Mouse (Mus musculus) cerebellum, adult 8-10 months (tissue): ENCODE measurements at regions not wholly inside any gene's neighbourhood (a gene's known extent, or its start where the extent isn't known, plus 50 kb on each side); places are given as distances from the start of the nearest gene placed in this dataset.
A peak's percentile ranks its signal among the peaks of the same experiment; 100 is the strongest.

Experiments used
- DNase-seq: peaks from one replicate; pipeline ENCODE4 v3.0.0; 2022

DNA sequence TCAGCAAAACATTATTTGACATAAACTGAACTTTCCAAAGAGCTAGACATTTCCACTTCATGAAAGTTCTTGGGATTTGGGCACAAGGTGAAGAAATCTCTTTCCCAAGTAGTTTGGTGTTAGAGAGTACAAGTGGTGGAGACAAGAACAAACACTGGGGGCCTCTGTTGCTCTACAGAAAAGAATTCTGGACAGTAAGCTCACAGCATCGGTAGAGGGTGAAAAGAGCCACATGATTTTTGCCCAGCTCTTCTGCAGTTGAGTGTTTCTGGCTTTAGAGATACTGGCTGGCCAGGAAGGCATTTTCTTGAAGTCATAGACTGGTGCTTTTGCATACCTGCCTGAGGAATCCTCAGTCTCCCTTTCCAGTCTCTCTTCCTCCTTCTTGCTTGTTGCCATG is 127.8 kb downstream of the Stk31 start:
- peak; percentile 11 for DNase-seq

DNA sequence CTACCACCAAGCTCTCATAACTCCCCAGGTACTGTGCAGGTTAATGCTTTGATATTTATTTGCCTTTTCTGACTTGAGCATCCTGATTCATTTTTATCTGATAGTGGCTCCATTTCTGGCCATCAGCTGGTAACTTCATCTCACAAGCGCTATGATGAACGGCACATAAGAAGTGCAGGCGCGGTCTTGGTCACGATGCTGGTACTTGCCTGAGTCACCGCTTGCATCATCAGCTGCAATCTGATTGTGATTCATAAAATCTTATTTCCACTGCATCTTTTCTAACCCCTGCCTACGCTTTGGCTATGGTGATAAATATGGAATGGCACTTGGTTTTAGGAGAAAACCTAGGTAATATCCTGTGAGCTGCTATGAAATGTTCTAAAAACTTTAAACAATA is 128.3 kb downstream of the Stk31 start:
- DNase-seq, result no peak

DNA sequence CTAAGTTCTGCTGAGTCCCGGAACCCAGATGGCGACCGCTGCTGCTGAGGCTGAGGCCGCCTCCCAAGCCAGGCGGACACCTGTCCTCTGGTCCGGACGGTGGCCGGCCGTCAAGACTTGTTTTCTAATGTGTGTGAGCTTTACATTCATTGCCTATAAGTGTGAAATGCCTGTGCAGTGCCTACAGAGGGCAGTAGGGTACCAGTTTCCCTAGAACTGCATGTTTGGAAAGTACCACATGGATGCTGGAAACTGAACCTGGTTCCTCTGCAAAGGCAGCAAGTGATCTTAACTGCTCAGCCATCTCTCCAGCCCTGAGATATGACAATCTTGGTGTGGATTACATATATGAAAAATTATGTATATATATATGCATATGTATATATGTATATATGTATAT is 138.6 kb downstream of the Stk31 start:
- no peak for DNase-seq

DNA sequence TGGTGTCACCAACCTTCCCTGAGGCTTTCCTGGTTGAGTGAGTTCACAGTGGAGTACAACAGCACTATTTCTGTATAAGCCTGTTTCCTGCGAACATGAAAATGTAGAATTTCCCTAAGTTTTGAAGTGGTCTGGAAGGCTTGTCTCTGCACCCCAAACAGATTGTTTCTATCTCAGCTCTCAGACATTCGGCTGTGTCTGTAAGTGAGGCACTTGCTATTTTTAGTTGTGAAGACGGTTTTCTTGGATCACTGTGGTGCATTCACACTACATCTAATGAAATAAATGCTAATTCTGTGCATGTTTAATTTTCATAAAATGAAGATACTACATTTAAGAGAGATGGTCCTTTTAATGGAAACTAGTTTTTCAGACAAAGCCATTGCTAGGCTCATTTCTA is 139.1 kb downstream of the Stk31 start:
- no peak for DNase-seq

DNA sequence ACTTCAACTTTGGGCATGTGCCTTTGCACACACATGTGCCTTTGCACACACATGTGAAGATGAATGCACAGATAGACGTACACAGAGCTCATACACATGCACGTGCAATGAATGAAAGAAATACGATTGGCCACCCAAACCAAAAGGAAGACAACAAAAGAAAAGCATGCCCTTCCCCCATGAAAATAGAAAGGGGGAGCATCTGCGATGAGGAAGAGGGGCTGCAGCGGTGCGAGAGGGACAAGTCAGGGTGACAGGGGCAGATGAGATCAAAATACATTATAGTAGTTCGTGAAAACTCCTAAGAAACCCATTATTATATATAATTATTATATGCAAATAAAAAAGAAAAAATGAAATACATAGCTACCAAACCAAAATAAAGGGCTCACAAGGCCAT is 149.5 kb downstream of the Stk31 start:
- no peak for DNase-seq

DNA sequence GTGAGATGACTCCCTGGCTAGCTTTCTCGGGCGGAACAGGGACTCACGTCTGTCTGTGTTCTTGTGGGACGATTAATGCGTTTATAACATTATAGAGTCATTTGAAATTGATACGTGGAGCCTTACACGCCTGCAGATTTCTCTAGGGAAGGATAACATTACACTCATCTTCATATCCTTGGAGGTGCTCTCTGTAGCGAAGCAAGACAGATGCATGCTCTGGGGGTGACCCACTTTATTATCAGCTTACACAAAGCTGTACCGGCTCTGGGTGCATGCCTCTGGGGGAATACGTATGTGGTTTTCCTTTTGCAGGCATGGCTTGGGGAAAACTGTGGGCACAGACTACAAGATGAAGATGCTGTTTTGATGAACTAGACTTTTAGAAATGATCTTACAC is 159.7 kb downstream of the Stk31 start:
- no peak for DNase-seq

DNA sequence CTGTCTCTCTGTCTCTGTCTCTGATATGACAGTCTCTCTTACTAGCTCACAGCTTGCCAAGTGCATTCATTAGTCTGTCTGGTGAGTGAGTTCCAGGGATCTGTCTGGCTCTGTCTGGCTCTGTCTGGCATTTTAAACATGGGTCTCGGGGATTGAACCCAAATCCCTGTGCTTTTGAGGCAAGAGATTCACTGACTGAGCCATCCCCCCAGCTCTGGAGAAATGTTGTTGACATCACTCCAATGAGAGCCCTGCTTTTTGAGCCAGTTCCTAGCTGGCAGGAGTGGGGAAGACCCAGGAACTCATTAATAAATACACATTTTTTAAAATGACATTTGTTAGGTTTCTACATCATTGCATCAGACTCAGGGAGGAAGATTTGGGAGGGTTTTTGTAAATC is 163.1 kb downstream of the Stk31 start:
- DNase-seq, result no peak

DNA sequence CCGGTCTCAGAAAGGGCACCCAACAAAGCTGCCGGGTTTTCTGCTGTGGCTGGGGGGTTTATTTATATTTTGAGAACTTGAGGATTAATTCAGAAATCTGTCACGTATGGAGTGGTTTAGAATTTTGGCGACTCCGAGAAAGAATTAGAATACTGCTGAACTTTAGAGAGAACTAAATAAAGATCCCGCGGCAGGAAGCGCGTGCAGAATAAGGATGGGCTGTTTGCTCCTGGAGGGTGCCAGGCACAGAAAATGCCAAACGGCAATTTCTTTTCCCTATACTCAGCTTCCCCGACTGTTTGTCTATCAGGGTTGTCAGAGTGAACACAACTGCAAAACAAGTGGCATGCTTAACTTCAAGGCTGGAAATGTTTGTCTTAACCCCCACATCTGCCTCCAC is 163.7 kb downstream of the Stk31 start:
- DNase-seq, result no peak

DNA sequence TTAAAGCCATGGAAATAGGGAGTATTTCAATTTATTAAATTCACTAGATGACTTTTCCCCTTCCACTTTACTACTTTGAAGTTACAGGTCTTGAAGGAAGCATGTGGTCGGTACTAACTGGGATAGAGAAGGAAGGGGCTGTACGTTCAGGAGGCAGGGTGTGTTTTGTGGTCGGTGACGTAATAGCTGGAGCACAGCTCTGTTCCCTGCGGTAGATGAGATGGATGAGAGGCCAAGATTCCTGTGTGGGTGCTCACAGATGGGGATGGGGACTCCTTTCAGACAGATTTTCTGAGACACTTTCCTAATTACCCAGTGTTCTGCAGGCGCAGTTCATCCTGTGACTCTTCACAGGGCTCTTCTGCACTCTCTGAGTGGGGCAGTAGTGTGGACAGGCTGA is 182.9 kb downstream of the Stk31 start:
- no peak for DNase-seq

DNA sequence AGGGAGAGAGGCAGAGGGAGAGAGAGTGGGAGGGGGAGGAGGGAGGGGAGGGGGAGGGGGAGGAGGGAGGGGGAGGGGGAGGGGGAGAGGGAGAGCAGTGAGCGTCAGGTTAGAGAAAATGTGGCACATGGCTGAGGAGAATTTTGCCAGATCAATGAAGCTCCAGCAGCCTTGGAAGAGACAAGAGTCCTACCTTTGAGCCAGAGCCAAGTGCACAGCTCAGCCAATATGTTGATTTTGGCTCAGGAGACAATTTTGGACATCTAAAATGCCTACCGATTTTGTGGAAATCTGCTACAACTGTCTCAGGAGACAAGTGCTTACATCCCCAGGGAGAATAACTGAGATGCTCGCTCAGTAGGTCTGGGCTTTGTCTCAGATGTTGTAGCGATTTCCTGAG is 184.3 kb downstream of the Stk31 start:
- peak; percentile 48 for DNase-seq

DNA sequence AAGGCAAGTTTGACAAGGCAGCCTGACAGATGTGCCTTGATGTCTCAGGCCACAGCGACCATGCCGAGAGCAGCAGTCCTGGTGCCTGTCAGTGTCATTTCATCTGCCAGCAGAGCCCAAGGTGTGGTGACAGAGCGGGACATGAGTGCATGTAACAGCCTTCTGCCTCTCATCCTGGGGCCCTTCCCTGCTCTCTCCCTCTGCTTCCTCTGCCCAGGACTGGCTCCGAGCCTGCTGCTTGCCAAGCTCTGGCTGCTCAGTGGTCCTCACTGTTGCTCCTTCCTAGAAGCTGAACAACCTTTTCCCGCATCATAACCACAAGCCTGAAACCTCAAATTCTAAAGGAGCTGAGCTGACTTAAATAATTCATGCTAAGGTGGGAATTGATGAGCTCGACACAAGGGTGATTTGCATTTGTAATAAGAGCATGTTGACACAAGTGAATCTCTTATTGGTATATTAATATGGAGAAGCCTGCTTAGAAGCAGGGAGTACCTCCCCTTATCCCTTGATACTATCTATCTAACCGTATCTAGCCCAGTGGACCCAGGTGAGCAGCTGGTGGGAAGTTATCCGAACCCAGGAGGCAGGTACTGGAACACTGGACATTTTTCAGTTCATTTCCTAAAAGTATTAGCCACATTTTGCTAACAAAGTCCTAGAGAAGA is 186.8 kb downstream of the Stk31 start:
- DNase-seq, result no peak

DNA sequence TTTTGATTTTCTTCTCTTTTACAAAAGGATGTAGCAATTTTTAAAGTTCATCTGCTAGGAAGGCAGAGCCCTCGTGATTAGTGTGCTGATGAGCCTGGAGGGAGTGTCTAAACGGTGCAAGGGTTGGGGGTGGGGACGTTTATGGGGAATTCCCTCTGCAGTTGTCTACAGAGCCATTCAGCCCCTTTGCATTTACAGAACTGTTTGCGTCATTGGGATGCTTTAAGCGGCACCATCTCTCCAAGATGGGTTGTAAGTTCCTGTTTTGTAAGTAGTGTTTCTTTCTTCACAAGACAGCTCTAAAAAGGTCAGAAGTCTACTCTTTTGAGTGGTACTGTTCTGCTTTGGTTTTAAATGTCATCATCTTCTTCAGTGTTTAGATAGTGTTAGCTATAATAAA is 191.1 kb downstream of the Stk31 start:
- no peak for DNase-seq

DNA sequence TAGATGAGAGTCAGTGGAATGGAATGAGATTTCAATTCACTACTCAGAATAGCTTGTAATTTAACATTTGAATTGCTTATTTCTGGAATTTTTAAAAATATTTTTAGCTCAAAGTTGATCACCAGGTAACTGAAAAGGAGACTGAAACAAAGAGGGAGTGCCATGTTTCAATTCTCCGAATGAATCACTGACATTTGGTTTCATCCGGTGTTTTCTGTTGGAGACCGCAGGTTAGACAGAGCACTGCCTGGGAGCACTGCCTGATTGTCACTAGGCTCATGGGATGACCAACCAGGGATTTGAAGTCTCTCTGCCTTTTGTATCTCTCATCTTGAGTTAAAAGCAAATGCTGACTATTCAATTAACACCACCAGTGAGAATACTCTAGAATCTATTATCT is 193.3 kb downstream of the Stk31 start:
- DNase-seq, result no peak

DNA sequence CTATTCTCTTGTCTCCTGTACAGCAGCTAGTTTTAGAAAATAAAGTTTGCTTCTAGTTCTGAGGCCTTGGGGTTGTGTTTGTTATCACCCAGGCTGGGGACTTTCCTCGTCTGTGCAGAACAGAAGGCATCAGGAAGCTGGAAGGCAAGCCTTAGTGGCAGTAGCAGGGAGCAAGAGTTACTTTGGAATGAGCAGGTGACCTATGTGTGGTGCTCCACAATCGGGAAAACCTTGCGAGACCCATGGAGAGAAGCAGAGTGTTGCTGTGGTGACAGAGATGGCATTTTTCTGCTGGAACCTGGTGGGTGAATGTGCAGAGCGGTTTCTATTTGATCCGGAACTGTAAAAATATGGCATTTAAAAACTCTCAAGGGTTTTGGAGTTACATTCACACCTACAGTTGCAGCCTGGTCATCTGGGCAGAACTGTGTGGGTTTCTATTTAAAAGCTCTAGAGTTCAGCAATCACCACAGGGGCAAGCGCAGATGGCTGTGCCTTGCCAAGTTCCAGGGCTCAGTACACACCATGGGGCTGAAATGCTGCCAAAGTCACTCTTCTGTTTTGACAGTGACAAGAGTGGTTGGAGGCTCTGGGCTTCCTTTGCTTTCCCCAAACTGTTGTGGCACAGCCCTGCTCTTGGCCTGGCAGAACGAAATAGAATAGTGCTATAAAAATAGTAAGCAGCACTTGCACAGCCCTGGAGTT is 195.7 kb downstream of the Stk31 start:
- peak; percentile 83 for DNase-seq

DNA sequence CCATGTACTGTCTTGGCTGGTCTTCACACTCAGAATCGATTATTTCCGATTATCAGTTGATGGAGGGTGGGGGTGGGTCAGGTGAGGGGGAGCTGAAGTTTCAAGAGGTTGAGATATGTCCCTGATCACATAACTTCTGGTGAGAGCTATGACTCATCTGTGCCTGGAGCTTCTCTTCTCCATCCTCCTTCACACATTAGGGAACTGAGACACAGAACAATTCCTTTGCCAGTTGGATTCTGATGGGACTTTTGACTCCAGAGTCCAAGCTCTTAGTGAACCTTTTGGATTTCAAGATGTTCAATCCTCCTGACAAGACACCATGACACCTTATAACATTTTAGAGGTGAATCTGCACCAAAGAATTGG is 196.2 kb downstream of the Stk31 start:
- DNase-seq, result peak; percentile 8

DNA sequence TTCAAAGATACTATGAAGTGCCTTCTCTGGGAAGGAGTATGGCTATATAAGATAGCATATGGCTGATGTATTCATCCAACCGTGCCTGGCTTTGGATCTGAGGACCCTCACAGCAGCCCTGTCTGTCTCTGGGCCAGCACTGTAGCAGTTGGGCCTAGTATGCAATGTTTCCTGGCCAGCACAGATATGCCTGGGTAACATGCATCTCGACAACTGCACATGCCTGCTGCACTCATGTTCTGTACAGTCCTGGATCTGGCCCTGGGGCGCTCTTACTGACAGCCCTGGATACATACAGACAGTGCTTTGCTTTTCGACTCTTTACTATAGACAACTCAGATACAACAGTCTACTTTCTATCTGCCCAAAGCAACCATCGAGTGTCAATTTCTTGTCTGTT is 197.3 kb downstream of the Stk31 start:
- no peak for DNase-seq

DNA sequence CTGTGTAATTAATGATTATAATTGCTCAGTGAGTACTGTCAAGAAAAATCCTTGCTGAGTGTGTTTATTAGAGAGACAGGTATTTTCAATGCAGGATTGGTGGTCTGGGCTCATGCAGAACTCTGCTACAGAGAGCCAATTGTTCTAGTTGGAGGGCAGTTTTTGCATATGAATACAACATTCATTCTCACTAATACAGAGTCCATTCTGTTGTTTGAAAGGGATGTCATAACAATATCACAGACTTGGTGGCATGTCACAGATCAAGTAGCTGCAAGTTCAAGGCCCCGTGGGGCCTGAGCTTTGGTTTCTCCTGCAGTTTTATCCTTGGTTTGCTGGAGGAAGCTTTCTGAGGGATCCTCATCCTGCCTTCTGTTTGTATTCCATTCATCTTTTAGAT is 207.8 kb downstream of the Stk31 start:
- no peak for DNase-seq

DNA sequence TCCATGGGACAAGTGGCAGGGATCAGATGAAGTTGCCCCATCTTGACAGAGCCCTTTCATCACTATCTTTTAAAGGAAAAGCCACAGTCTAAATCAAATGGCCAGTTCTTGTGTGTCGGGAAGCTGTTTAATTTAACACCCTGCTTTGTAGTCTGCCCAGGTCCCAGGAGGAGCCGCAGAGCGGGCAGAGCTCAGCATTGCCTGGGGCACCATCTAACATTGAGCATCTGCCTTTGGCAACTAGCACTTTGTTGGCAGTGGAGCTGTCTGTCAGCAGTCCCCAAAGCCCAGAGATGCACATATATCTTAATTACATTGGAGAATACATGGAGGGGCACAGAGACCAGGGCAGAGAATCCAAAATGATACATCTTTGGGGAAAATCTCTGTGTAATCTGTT is 208.4 kb downstream of the Stk31 start:
- no peak for DNase-seq

DNA sequence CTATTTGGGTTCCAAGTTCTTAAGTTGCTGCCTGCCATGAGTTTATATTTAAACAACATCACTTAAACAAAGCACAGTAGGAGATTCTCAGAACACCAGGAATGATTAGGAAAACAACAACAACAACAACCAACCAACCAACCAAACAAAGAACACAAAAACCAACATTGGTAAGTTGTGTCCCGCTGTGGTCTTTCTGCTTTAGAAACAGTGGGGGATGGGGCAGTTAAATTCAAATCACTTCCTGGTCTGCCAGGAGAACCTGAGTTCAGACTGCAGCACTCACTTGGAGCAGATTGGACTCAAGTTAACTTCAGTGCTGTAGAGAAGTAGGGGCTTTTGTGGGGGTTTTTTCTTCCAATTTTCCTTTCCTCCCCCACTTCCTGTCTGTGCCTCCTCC is 210.6 kb downstream of the Stk31 start:
- no peak for DNase-seq

DNA sequence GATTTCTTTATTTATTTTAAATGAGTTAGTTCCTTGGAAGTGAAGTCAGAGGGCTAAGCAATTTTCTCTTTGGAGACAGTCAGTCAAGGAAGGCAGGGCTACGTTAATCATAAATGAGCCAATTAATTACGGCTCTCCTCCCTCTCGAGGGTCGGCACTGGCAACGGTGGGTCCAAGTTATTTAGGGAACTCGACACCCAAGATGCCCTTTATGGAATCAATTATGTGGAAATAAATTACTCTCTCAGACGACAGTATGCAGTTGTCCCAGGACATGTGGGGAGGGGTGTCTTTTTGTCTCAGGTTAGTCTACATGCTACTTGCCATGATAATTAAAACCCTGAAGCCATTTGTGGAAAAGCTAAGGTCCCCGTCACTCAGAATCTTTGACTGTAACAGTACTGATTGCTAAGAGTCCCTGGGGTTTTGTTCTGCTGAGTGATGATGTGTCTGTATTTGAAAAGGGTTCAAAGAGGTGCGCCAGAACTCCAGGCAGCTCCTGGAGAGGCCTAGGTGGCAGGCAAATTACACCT is 211.3 kb downstream of the Stk31 start:
- DNase-seq, result no peak

DNA sequence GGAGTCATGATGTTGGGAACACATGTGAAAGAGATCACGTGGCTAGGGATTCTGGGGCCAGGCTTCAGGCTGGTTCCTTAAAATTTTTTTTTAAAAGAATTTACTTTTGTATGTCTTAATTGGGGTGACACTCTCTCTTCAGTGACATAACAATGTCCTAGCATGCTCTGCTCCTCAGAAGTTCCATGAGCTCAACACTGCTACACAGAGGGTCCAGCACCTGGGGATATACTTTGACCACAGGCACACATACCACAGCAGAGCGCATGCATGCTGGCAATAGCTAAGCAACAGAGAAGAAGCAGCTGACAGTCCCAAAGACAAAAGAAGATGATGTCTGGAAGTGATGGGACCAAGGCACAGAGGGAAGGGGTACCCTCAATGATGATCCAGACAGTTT is 198.4 kb upstream of the Npy start:
- no peak for DNase-seq

DNA sequence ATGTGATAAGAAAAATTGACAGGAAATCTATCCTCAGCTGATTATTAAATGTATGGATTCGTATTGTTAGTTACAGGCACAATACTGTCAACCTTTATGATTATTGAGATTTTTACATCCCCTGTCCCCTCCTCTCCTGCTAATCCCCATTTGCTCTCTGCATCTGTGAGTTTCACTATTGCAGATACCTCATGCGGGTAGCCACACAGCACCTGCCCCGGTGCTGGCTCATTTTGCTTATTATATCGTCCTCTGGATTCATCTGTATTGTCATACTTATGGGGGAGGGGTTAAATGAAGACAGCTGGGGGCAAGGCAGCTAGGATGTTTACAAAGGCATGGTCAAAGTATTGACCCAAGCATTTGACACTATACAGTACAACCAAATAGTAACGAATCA is 197.9 kb upstream of the Npy start:
- no peak for DNase-seq

DNA sequence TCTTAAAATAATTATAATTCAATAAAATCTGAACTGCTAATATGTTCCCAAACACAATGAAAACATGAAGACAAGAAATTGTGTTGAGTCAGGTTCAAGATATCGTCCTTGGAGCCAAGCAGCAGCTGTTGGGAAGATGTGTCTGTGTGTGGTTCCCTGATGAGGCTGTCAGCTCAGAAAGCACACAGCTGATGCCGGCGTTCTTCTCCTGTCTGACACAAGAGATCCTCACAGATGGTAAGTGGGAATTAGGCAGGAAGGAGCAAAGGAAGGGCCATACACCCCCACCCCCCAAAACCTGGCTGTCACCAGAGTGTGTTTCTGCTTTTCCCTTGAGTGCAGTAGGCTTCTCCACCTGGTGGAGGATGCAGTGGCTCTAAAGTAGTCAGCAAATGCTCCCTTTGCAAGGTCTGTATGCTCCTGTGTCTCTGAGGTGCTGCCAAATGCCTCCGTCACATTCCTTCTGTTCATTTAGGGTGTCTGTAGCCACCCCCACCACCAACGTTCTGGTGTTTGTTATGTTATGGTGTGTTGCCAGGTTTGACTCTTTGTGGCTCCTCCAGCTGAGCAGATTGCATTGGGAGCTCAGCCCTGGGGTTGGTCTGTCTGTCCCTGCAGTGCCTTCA is 188.9 kb upstream of the Npy start:
- DNase-seq, result no peak

DNA sequence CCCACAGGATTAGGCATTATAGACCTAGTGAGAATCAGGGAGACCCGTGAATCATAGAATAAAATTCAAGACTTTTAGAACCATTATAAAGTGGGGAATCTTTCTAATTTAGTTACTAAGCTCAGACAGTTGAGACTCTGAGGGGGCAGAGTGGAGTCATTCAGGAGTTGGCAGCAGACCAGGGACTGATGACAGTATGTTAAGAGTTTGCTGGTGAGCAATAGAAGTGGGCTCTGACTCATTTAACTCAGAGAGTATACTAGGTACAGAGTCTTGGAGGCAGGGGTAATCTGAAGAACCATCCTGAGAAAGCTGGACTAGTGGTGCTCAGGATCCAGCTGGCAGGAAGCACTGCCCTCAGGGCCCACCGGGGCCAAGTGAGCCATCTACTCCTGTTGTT is 184.9 kb upstream of the Npy start:
- no peak for DNase-seq

DNA sequence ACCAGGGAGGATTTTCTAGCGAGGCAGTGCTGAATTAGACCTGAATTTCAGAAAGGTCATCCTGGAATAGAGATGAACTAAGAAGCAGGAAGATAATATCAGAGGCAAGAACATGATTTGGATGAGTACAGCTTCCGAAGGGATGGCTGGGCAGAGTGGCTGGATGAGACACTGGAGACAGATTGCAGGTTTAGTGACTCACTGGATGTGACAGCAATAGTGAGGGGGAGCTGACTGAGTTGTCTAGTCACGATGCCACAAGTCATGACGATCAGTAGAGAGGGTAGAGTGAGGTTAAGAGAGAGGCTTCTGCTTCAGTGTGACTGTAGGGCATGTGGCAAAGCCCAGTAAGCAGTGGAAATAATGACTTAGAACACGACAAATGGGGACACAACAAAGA is 181.3 kb upstream of the Npy start:
- DNase-seq, result no peak
